Mouse (Mus musculus): ENCODE data around the gene Rnft2.

GRCm38 (mm10) chr5:118260642-118261041 is 15.7 kb upstream of the Rnft2 start:
- TF ChIP-seq REST (IDR thresholded peaks at IDR 0.05; ENCODE audit: insufficient read depth, insufficient read length) (no peak), E2F4 (IDR thresholded peaks at IDR 0.05; ENCODE audit: insufficient read depth) (no peak), POLR2AphosphoS2 (IDR thresholded peaks at IDR 0.05; ENCODE audit: insufficient read length, low read depth) (no peak), POLR2A (IDR thresholded peaks at IDR 0.05; ENCODE audit: insufficient read length, low read depth) (no peak), TCF12 (IDR thresholded peaks at IDR 0.05; ENCODE audit: insufficient read depth, poor library complexity, severe bottlenecking) (no peak)
